Mouse (Mus musculus): ENCODE measurements around the gene Bcar3.

GRCm38 (mm10) chr3:122376841-122377464, 83.0 kb downstream of the Bcar3 start:
- no peak for TF ChIP-seq CTCF (IDR thresholded peaks at IDR 0.05; ENCODE audit: extremely low read depth, insufficient read length, insufficient replicate concordance, low read depth, low read length)
- TF ChIP-seq POLR2A (IDR thresholded peaks at IDR 0.05; ENCODE audit: low read depth, low read length), result no peak

Measured in small intestine, adult 2 months (tissue).